Mouse (Mus musculus) ZHBTc4 (cell line): ENCODE results near the gene Spryd3.
"Not testable (repeated sequence)": the region's sequence is repeated elsewhere in the genome, so short reads cannot be mapped to it uniquely, and the experiment has no call there.

Experiments
- DNase-seq: peaks from one replicate; pipeline ENCODE4 v3.0.0-alpha.2; 2011; ENCODE audit warnings: low read depth, low spot score

The Spryd3 gene

DNA sequence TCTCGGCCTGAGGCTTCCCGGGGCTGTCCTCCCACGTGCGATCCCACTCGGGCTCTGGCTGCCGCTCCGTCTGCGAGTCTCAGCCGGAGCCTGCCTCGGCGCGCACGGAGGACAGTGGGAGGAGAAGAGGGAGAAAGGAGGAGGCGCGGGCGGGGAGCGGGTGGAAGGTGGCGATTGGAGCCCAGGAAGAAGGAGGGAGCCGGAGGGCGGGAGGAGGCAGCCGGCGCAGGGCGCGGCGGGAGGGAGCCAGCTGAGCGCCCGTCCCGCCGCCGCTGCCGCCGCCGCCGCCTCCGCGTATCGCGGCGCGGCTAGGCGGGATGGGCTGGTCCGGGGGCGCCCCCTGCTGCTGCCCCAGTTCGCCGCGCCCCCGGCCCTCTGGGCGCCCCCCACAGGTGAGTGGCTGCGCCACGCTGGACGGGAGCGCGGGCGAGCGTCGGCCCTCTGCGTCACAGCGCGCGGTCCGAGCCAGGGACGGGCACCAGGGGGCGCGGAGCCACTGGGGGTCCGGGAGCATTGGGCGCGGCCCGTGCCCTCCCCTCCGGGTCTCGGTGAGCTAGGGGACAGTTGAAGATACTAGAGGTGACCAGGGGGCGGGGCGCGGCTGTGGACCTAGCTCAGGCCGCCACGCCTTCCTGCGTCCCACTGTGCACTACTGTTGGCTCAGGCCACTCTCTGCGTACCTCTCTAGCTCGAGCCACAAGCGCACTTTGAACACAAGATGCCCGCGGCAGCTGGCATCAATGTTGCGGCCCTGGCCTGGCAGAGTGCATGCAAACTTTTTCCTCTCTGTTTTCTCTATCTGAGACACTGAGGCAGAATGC lies 35.7 kb downstream of the Spryd3 start, which contains the start of gene Tns2:
Tns2 (plus strand) TSS at position 253 of the 821 bp plus-strand sequence.
- DNase-seq: peak; percentile 84

GRCm38 (mm10) chr15:102099771-102100160 lies 36.3 kb downstream of the Spryd3 start:
- no peak for DNase-seq

DNA sequence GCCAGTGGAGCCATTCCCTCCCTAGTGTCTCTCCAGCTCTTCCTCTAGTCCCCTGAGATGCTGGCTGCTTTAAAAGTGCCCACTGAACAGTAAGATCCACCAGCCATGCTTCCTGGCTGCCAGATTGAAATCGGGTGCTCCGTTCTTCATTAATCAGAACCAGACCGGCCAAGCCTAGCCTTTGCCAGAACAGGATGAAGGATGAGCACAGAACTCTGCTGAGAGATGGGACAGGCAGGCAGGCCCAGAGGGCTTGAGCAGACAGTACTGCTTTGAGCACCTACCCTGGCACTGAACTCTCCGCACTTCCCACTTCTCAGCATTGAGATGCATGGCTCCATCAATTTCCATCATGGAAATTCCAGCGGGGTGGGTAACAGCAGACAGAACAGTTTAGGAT lies 36.8 kb downstream of the Spryd3 start:
- no peak for DNase-seq

GRCm38 (mm10) chr15:102097991-102098555 lies 38.0 kb downstream of the Spryd3 start:
- DNase-seq: peak; percentile 40

DNA sequence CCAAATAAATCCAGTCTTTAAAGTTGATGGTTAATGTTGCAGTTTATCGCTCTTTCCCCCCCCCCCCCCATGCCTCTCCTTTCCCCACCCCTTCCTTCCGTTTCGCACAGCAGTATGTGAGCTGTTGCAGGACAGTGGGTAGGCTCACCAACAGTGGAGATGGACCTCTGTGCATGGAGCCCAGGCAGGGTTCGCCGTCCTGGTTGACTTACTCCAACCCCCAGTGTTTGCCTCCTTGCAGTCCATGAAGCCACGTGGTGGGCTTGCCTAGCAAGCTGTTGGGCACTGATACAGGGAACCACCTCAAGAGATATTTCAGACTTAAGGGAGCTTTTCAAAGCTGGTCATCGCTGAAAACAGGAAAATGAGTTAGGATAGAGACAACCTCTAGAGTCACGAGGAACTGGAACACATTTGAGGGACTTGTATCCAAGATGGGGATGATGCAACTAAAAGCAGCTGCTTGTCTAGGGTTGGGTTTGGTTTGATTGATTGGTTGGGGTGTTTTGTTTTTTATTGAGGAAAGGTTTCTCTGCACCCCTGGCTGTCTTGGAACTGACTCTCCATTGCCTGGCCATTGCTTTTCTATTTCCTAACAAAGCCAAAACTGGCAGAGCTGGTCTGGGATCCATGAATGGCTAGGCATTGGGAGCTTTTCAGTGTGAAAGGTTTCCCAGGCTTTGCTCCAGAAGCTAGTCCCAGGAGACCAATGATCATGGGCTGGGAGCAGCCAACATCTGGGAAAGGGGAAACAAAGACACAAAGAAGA lies 38.7 kb downstream of the Spryd3 start:
- no peak for DNase-seq

DNA sequence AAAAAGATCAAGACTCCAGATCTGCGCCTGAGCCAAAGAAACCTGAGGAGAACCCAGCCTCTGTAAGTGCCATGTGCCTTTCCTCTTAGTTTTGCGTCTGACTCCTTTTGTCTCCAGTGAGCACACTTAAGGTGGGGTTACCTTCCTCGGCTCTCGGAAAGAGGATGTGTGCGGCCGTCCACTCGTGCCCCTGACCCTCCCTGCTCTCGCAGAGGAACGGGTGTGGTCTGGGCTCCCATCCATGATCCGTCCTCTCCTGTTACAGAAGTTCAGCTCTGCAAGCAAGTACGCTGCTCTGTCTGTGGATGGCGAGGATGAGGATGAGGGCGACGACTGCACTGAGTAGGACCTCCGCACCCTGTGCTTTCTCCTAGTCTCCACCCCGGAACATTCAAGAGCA lies 41.0 kb downstream of the Spryd3 start:
- no peak for DNase-seq

DNA sequence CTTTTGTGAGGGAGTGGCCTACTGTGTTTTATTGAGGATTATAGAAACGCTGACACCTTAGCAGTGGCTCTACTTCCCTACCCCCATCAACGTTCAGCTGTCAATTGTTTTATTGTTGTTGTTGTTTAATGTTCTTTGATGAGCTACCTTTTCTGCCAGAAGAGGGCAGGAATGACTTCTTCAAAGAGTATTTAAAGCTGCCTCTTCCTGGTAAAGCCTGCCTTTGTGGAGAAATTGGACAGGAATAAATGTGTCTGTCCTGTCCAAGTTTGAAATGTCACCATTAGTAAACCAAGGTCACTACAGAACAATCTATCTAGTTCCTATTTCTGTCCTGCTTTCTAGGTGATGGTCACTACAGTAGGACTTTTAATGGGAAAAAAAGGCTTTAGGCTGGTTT lies 41.9 kb downstream of the Spryd3 start:
- no peak for DNase-seq

DNA sequence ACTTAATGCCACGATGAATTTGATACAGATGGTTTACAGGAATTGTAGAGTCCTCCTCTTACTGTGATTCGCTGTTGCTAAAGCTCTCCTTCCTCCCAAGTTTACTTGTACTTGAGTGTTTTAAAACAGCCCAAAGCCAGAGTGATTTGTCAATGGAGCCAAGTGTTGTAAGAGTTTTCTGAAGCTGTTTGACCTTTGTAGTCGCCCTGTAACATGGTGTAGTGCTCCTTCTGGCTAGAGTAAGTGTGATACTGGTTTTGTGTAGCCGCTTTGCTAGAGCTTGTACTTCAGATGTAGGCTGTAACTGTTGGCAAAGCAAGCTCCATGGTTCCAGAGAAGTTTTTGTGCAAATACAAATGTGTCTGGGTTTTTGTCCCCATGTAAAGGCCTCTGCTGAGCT lies 43.8 kb downstream of the Spryd3 start:
- DNase-seq: no peak

GRCm38 (mm10) chr15:102091688-102092087 lies 44.3 kb downstream of the Spryd3 start:
- DNase-seq: no peak

DNA sequence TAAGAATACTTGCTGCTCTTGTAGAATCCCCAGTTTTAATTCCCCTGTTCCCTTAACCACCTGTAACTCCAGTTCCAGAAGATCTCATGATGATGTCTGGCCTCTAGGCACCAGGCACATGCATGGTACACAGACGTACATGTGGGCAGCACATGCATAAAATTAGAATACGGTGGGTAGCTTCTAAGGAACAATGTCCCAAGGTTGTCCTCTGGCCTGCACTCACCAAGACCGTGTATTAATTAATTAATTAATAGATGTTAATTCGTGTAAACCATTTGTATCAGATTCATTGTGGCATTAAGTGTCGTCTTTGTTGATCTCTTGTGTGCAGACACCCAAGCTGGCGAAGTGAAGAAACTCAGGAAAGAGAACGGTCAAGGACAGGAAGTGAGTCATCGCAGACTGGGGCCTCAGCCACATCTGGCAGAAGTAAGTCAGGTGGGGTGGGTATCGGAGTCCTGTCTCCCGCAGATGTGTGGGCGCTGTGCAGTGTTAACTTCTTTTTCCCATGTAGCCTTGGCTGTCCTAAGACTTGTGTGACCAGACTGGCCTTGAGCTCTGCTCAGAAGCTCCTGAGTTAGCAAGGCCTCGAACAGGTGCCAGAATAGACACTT lies 44.9 kb downstream of the Spryd3 start:
- DNase-seq: no peak

- DNase-seq: peak; percentile 56
These were observed 46.0 kb downstream of the Spryd3 start for GRCm38 (mm10) chr15:102089914-102090585.

- DNase-seq: peak; percentile 57
These were observed 53.0 kb downstream of the Spryd3 start for GRCm38 (mm10) chr15:102083028-102083427.

- DNase-seq: no peak
These were observed 53.9 kb downstream of the Spryd3 start for GRCm38 (mm10) chr15:102082148-102082547.

DNA sequence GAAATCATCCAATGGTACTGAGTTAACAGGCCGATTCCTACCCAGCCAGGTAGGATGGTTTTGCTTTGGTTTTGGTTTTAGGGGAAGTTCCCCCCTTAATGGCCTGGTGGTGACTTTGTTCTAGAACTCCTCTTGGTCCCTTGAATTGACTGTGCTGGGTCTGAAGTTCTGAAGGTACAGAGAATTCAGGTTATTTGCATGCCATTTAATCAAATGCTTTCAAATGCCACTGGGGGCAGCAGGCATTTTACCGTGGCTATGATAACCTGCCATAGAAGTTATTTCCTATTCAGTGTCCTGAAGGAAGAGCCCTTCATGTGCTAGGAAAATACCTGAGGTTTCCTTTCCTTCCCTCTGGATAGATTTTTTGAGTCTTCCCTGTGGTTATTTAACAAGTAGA lies 55.6 kb downstream of the Spryd3 start:
- DNase-seq: no peak

DNA sequence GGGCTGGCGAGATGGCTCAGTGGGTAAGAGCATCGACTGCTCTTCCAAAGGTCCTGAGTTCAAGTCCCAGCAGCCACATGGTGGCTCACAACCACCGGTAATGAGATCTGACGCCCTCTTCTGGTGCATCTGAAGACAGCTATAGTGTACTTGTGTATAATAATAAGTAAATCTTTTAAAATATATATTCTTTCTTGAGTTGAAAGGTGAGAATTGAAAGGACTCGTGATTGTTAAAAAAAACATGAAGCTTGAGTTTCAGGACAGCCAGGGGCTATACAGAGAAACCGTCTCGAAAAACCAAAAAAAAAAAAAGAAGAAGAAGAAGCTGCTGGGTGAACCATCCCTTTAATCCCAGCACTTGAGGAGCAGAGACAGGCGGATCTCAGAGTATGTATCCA lies 56.1 kb downstream of the Spryd3 start:
- DNase-seq: not testable (repeated sequence)

DNA sequence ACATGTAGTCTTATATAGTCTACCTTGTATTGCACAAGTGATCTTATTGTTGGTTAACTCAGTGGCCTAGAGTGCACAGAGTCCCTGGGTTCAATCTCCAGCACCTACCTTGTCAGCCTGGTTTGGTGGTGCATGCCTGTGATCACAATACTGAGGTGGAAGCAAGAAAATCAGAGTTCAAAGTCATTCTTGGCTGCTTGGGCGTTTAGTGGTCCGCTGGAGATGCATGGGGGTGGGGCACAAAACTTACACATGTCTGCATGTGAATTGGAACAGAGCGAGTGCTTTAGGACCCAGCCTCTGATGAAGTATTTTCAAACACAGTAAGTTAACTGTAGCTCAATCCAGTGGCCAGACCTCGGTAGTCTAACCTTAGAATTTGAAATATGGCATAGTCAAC lies 56.8 kb downstream of the Spryd3 start:
- DNase-seq: peak; percentile 68

- no peak for DNase-seq
These were observed 58.8 kb downstream of the Spryd3 start for GRCm38 (mm10) chr15:102077111-102077677.

DNA sequence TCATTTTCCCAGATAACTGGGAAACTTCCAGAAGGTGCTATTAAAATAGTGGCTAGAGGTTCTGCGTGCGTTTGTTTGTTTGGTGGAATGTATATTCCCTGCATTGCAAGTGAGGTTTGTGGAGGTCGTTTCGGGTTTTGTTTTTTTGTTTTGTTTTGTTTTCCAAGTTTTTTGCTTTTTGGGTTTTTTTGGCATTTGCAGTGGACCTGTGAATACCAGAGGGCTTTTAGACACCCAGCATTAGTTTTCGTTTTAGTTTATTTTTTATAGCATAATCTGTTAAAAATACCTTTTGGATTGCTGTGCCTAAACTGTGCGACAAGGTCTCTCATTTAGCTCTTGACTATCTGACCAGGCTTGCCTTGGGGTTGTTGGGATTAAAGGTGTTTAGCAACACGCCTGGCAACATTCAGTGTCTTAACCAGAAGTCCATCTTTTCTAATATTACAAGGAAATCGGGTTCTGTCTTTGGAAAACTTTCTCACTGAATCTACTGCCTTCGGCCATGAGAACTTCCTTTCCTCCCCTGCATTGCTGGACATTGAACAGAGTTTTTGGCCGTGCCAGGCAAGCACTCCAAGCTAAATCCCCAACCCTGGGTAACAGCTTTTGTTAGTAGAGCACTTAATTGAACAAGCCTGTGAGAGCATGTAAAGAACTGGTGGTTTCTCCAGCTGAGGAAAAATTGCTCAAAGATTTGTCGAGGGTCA lies 61.0 kb downstream of the Spryd3 start:
- DNase-seq: no peak

- peak; percentile 86 for DNase-seq
These were observed 61.8 kb downstream of the Spryd3 start for GRCm38 (mm10) chr15:102074070-102074731.

GRCm38 (mm10) chr15:102073559-102074069 lies 62.4 kb downstream of the Spryd3 start, which contains the start of gene Eif4b:
Gene Eif4b (plus strand): TSS chr15:102073773.
- DNase-seq: peak; percentile 100
